Mouse (Mus musculus): ENCODE results near the gene Adss. TPM values are rescaled to one million over a fixed set of nuclear protein-coding genes. Genes with fewer than 3 reads are reported as not detected.
A peak's percentile ranks its signal among the peaks of the same experiment; 100 is the strongest.
"Not testable (repeated sequence)": the region's sequence is repeated elsewhere in the genome, so short reads cannot be mapped to it uniquely, and the experiment has no call there.

Adss gene
- 0.72 and 0.79 TPM in 2 replicates for polyA plus RNA-seq (2012)

DNA sequence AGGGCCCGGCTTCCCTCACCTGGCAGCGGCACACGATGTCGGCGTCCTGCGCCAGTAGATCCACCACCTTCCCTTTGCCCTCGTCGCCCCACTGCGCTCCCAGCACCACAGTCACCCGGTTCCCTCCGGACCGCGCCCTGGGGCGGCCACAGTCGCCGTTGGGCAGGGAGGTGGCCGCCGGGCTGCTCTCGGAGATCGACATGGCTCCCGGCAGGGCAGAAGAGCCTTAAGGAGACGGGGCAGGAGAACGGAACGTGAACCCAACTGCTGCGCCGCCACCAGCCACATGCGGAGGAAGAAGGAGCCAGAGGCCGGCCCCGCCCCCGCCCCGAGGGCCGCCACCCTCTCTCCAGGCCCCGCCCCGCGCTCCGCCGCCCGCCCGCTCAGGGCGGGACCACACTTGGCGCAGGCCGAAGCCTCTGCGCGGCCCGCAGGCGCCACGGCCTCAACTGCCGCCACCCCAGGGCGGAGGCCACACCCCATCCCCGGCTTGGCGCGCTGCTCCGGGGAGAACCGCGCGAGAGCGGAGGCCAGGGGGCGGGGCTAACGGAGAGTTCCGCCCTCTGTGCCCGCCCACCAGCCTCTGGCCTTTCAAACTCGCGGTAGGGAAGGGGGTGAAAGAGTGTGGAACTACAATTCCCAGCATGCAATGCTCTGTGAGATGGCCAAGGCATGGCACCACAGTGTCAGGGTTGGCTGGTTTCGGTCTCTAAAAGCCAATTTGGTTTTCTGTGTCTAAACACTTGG, at the start of gene Adss:
Adss (minus strand) TSS at position 319 of the 747 bp plus-strand sequence.
- no peaks in the 10 kb centered on the region for H3K27me3 ChIP-seq (ENCODE audit: control insufficient read depth)
- no peaks in the 10 kb centered on the region for H3K9me3 ChIP-seq (ENCODE audit: control insufficient read depth, low read length)
- TF ChIP-seq GATA1 (IDR thresholded peaks at IDR 0.05; ENCODE audit: low read length) (no peak), TAL1 (IDR thresholded peaks at IDR 0.05; ENCODE audit: low read length) (no peak)
- peaks cover 41% of the 10 kb centered on the region for H3K4me1 ChIP-seq (ENCODE audit: control insufficient read depth)
- no peaks in the 10 kb centered on the region; the same call in 1 of the 2 replicates for H3K36me3 ChIP-seq (ENCODE audit: control insufficient read depth)
- H3K4me3 ChIP-seq (replicated peaks), result peak within 1 kb of the TSS; percentile 99

DNA sequence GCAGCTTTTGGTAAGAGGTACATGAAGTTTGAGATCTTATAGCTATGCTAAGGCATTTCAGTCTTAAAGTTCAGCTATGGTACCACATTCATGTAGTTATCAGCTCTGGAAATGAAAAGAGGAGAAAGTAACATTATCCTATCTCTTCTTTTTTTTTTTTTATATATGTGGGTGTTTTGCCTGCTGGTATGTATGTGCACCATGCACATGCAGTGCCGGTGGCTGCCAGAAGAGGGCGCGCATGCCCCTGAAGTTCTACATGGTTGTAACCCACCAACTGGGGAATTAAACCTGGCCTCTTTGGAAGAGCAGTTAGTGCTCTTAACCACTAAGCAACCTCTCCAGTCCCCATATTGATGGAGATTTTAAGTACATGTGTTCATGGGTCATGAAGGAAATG, 49.5 kb upstream of the Adss start:
- H3K9me3 ChIP-seq (ENCODE audit: control insufficient read depth, low read length); H3K27me3 ChIP-seq (ENCODE audit: control insufficient read depth); H3K4me1 ChIP-seq (ENCODE audit: control insufficient read depth); H3K36me3 ChIP-seq (ENCODE audit: control insufficient read depth); H3K4me3 ChIP-seq (replicated peaks): not testable (repeated sequence)

DNA sequence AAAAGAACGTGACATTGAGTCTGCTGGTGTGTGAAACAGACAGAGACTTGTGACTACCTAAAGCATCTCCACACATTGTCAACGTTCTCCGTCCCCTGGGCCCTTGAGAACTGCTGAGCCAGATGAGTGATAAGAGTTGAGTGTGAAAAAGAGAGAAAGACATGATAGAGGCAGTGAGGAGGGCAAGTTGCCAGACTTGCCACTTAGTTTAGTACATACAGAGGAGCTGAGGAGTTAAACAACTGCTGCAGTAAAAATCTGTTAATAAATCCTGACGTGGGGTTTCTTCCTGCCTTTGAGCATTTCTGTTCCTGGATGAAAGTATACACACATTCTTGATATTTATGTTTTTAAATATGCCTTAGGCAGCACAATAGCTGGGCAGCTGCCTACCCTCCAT, 31.5 kb upstream of the Adss start:
- not testable (repeated sequence) for H3K36me3 ChIP-seq (ENCODE audit: control insufficient read depth); H3K4me1 ChIP-seq (ENCODE audit: control insufficient read depth); H3K9me3 ChIP-seq (ENCODE audit: control insufficient read depth, low read length); H3K4me3 ChIP-seq (replicated peaks); H3K27me3 ChIP-seq (ENCODE audit: control insufficient read depth)

DNA sequence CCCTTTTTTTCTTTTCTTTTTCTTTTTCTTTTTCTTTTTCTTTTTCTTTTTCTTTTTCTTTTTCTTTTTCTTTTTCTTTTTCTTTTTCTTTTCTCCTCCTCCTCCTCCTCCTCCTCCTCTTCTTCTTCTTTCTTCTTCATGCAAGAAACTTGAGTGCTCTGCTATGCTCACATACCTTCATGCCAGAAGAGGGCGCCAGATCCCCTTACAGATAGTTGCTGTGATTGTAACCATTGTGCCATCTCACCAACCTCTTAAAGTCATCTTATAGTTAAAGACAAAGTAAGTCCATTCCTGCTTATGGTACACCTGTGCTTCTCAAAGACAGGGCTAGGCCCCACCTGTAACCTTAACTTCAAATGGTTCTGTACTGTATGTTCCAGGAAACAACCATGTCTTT, 10.5 kb upstream of the Adss start:
- not testable (repeated sequence) for H3K36me3 ChIP-seq (ENCODE audit: control insufficient read depth); H3K27me3 ChIP-seq (ENCODE audit: control insufficient read depth); H3K4me1 ChIP-seq (ENCODE audit: control insufficient read depth); H3K9me3 ChIP-seq (ENCODE audit: control insufficient read depth, low read length); H3K4me3 ChIP-seq (replicated peaks)

DNA sequence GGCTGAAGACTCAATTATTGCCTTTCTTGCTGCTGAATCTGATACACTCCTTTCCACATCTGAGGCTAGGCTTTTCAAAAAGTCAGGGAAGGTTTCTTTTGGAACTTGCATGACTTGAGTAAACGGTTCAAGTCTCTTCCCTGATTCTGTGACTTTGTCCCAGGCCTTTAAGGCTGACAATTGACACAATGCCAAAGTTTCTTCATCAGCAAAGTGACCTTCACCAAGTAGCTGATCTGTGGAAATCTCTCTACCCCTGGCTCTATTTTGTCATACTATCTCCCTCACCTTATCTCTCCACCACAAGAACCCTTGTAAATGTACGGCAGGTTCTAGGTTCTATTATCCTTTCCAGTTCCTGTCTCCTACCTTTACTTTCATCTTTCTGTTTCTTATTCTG, 7.2 kb upstream of the Adss start:
- no peak overlapping the region for H3K4me3 ChIP-seq (replicated peaks)
- TF ChIP-seq TAL1 (IDR thresholded peaks at IDR 0.05; ENCODE audit: low read length) (no peak), GATA1 (IDR thresholded peaks at IDR 0.05; ENCODE audit: low read length) (no peak)

DNA sequence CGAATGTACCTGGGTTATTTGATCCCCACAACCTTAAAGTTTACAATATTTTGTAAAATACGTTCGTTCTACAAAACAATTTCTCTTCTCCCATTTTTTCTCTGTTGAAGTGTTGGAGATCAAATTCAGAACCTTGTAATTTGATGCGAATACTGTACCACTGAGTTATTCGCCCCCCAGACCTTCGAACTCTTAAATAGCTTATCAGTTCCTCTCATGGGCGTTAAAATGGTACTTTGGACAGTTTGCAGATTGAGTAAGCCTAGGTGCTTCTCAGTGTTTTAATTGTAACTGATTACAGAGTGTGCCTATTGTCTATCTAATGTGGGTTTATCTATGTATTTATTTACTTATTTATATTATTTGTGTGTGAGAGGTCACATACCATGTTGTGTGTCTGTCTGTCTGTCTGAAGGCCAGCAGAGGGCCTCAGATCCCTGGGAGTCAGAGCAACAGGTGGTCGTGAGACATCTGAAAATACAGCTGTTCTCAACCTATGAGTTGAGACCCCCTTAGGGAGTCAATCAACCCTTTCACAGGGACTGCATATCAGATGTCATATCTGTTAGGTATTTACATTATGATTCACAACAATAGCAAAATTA, 942 bp upstream of the Adss start:
- TF ChIP-seq GATA1 (IDR thresholded peaks at IDR 0.05; ENCODE audit: low read length), result no peak
- no peak for TF ChIP-seq TAL1 (IDR thresholded peaks at IDR 0.05; ENCODE audit: low read length)
- Histone ChIP-seq H3K36me3 (ENCODE audit: control insufficient read depth) (no peaks in the 10 kb centered on the region; the same call in 1 of the 2 replicates), H3K4me3 (replicated peaks) (peak overlapping the region; percentile 99), H3K27me3 (ENCODE audit: control insufficient read depth) (no peaks in the 10 kb centered on the region), H3K4me1 (ENCODE audit: control insufficient read depth) (peaks cover 41% of the 10 kb centered on the region), H3K9me3 (ENCODE audit: control insufficient read depth, low read length) (no peaks in the 10 kb centered on the region)

More for the DNA sequence above, 7.2 kb upstream of the Adss start:
- no peaks in the 10 kb centered on the region for H3K27me3 ChIP-seq (ENCODE audit: control insufficient read depth)
- no peaks in the 10 kb centered on the region for H3K4me1 ChIP-seq (ENCODE audit: control insufficient read depth)
- H3K9me3 ChIP-seq (ENCODE audit: control insufficient read depth, low read length), result no peaks in the 10 kb centered on the region
- H3K36me3 ChIP-seq (ENCODE audit: control insufficient read depth), result no peaks in the 10 kb centered on the region

DNA sequence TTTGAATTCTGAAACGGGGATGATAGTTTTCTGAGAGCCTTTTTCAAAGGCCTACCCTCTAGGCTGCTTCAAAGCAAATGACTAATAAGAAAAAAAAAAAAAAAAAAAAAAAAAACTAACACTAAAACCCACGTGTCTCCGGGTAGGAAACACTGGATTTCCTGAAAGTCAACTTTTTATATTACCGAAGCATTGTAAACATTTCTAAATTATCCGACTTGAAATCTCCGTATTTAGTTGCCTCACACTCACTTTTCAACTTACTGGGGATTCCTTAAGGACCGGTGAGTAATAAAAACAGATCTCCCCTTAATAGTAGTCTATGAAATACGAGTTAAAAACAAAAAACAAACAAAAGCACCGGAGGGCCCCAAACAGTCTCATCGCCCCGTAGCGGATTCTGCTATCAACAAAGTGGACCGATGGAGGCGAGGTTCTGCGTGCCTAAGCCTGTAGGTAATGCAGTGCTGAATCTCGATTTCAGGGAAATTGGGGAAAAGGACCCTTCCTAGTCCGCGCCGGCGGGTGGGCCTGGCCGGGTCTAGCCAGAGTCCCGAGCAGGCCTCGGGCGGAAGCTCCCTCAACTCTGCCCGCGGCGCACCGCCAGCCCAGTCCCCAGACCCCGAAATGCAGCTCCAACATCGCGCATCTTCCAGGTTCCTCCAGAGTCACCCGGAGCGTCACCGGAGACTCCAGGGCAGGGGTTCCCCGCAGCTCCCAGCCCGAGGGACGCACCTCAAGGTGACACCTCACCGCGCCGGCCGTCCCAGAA, 704 bp downstream of the Adss start:
- TF ChIP-seq TAL1 (IDR thresholded peaks at IDR 0.05; ENCODE audit: low read length) (no peak), GATA1 (IDR thresholded peaks at IDR 0.05; ENCODE audit: low read length) (no peak)
- Histone ChIP-seq H3K36me3 (ENCODE audit: control insufficient read depth) (no peaks in the 10 kb centered on the region; the same call in 1 of the 2 replicates), H3K4me3 (replicated peaks) (peak overlapping the region; percentile 99), H3K4me1 (ENCODE audit: control insufficient read depth) (peaks cover 41% of the 10 kb centered on the region), H3K27me3 (ENCODE audit: control insufficient read depth) (no peaks in the 10 kb centered on the region), H3K9me3 (ENCODE audit: control insufficient read depth, low read length) (no peaks in the 10 kb centered on the region)

DNA sequence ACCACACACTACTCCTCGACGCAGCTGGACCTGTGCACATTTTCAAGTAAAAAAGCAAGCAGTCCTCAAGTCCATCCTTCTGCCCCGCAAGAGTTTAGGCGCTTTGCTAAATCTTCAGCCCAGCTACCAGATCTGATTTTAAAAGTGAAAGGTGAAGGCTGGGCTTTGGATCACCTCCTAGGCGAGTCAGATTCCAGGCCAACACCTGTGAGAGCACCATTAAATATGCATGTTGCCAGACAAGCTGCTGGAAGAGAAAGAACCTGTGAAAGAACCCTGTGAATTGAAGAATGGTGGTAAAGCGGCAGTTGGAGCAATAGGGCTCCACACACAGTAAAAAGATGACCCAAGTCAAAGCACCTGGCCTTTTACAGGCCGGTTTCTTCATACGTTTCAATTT, 1.4 kb downstream of the Adss start:
- Histone ChIP-seq H3K4me3 (replicated peaks) (peak overlapping the region; percentile 99), H3K27me3 (ENCODE audit: control insufficient read depth) (no peaks in the 10 kb centered on the region), H3K9me3 (ENCODE audit: control insufficient read depth, low read length) (no peaks in the 10 kb centered on the region), H3K4me1 (ENCODE audit: control insufficient read depth) (peaks cover 41% of the 10 kb centered on the region), H3K36me3 (ENCODE audit: control insufficient read depth) (no peaks in the 10 kb centered on the region; the same call in 1 of the 2 replicates)
- TF ChIP-seq TAL1 (IDR thresholded peaks at IDR 0.05; ENCODE audit: low read length), result no peak
- no peak for TF ChIP-seq GATA1 (IDR thresholded peaks at IDR 0.05; ENCODE audit: low read length)

DNA sequence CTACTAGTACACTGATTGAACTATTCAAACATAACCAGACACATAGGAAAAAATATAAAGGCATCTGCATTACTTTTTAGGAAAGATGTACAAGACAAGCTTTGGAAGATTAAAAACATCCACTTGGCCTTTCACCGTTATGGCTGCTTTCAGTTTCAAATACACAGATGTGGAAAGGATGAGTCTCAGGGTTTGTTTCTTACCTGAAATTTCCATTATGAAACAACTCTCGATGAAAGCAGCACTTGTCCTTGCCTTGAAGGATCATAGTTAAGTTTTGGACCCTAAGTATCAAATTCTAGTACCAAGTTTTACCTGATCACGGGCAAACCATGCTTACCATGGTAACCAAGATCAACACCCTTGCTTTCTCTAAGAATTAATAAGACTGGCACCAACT, 3.5 kb downstream of the Adss start:
- H3K36me3 ChIP-seq (ENCODE audit: control insufficient read depth), result peaks cover 2% of the 10 kb centered on the region; the same call in 1 of the 2 replicates
- peaks cover 44% of the 10 kb centered on the region for H3K4me1 ChIP-seq (ENCODE audit: control insufficient read depth)
- H3K9me3 ChIP-seq (ENCODE audit: control insufficient read depth, low read length), result no peaks in the 10 kb centered on the region
- H3K4me3 ChIP-seq (replicated peaks), result no peak overlapping the region
- H3K27me3 ChIP-seq (ENCODE audit: control insufficient read depth), result no peaks in the 10 kb centered on the region
- TF ChIP-seq TAL1 (IDR thresholded peaks at IDR 0.05; ENCODE audit: low read length) (no peak), GATA1 (IDR thresholded peaks at IDR 0.05; ENCODE audit: low read length) (no peak)
